Mouse (Mus musculus) hindbrain, embryonic 13.5 days (tissue): Measurements from ENCODE around the gene Tedc1. TPM values are rescaled to one million over a fixed set of nuclear protein-coding genes. Genes with fewer than 3 reads are reported as not detected.

Source experiments
- ATAC-seq: fragments of 200-750 bp; cut with Nextera tagmentation; 2 replicates; pipeline ENCODE4 v1.8.0; 2017; ENCODE audit warnings: moderate TSS enrichment; ENCODE audit not compliant: low FRiP score
- H3K27ac ChIP-seq: fragments of 300-500 bp; sonication (generic); 2 replicates; pipeline ENCODE4 v1.5.1; 2015; ENCODE audit warnings: inconsistent platforms, mild to moderate bottlenecking, moderate library complexity
- H3K27me3 ChIP-seq: fragments of 300-500 bp; sonication (generic); 2 replicates; pipeline ENCODE4 v1.6.1; 2015; ENCODE audit warnings: mild to moderate bottlenecking, inconsistent platforms
- H3K36me3 ChIP-seq: fragments of 300-500 bp; sonication (generic); 2 replicates; pipeline ENCODE4 v1.6.1; 2015; ENCODE audit warnings: mild to moderate bottlenecking, inconsistent platforms
- H3K4me1 ChIP-seq: fragments of 300-500 bp; sonication (generic); replicated peaks from 2 replicates; pipeline ENCODE4 v1.6.1; 2015; ENCODE audit warnings: inconsistent platforms
- H3K4me2 ChIP-seq: fragments of 300-500 bp; sonication (generic); 2 replicates; pipeline ENCODE4 v1.6.1; 2015; ENCODE audit warnings: inconsistent platforms, mild to moderate bottlenecking, moderate library complexity
- H3K4me3 ChIP-seq: fragments of 300-500 bp; sonication (generic); 2 replicates; pipeline ENCODE4 v1.5.1; 2015; ENCODE audit warnings: mild to moderate bottlenecking, inconsistent platforms
- H3K9ac ChIP-seq: fragments of 300-500 bp; sonication (generic); 2 replicates; pipeline ENCODE4 v1.6.1; 2015; ENCODE audit warnings: mild to moderate bottlenecking, inconsistent platforms
- H3K9me3 ChIP-seq: fragments of 300-500 bp; sonication (generic); 2 replicates; pipeline ENCODE4 v1.6.1; 2016; ENCODE audit warnings: inconsistent platforms
- WGBS: fragments of 180-500 bp; shearing (Covaris S2); methylation state at CpG from one replicate; pipeline ENCODE4 v1.1.7; 2015; 5-methylcytosine and 5-hydroxymethylcytosine counted together
- polyA plus RNA-seq: library from polyadenylated mRNA; unstranded; fragments of >200 nt; fragmentation: Nextera tagmentation; extraction: Ambion mirVana; gene quantifications from 2 replicates; pipeline ENCODE4 v1.2.1, GENCODE M21; 2015

Tedc1 gene
- polyA plus RNA-seq, 1 experiment from 2014 or later: 19.9 TPM

GRCm38 (mm10) chr12:113141531-113141973 is 14.7 kb upstream of the Tedc1 start:
- H3K4me3 ChIP-seq: peak overlapping the region; percentile 66
- H3K36me3 ChIP-seq: peaks cover 48% of the 10 kb centered on the region
- H3K9ac ChIP-seq: peak overlapping the region; percentile 82
- no peaks in the 10 kb centered on the region for H3K9me3 ChIP-seq
- peak overlapping the region; percentile 89 for H3K27ac ChIP-seq
- peak overlapping the region; percentile 73 for H3K4me2 ChIP-seq
- WGBS: 25% methylated on average over 8 of the region's 8 CpGs
- peaks cover 66% of the 10 kb centered on the region for H3K4me1 ChIP-seq
- ATAC-seq: no peak
- 0 out of 2 replicates have a peak, but pooled peaks cover 5% of the 10 kb centered on the region for H3K27me3 ChIP-seq

- H3K9me3 ChIP-seq: no peaks in the 10 kb centered on the region
- ATAC-seq: no peak
- peaks cover 73% of the 10 kb centered on the region for H3K4me1 ChIP-seq
- H3K27ac ChIP-seq: peak overlapping the region; percentile 89
- H3K4me3 ChIP-seq: peak overlapping the region; percentile 66
- H3K36me3 ChIP-seq: peaks cover 40% of the 10 kb centered on the region
- H3K27me3 ChIP-seq: 0 out of 2 replicates have a peak, but pooled peaks cover 5% of the 10 kb centered on the region
- 19% methylated on average over 15 of the region's 15 CpGs for WGBS
- peak overlapping the region; percentile 73 for H3K4me2 ChIP-seq
- peak overlapping the region; percentile 82 for H3K9ac ChIP-seq
These were observed 13.9 kb upstream of the Tedc1 start for GRCm38 (mm10) chr12:113142021-113142975.

- H3K9me3 ChIP-seq: no peaks in the 10 kb centered on the region
- peaks cover 82% of the 10 kb centered on the region for H3K4me1 ChIP-seq
- 73% methylated on average over 7 of the region's 7 CpGs for WGBS
- peak overlapping the region; percentile 82 for H3K9ac ChIP-seq
- ATAC-seq: no peak
- H3K27ac ChIP-seq: no peak overlapping the region
- peak overlapping the region; percentile 66 for H3K4me3 ChIP-seq
- peaks cover 31% of the 10 kb centered on the region for H3K36me3 ChIP-seq
- 0 out of 2 replicates have a peak, but pooled peaks cover 5% of the 10 kb centered on the region for H3K27me3 ChIP-seq
- H3K4me2 ChIP-seq: peak overlapping the region; percentile 73
These were observed 13.1 kb upstream of the Tedc1 start for GRCm38 (mm10) chr12:113143164-113143563.

- H3K9ac ChIP-seq: no peak overlapping the region
- no peak overlapping the region for H3K27ac ChIP-seq
- H3K4me2 ChIP-seq: no peak overlapping the region
- H3K27me3 ChIP-seq: peaks cover 11% of the 10 kb centered on the region; the same call in 1 of the 2 replicates
- H3K4me1 ChIP-seq: peaks cover 77% of the 10 kb centered on the region
- no peak for ATAC-seq
- H3K36me3 ChIP-seq: peaks cover 25% of the 10 kb centered on the region
- no peaks in the 10 kb centered on the region for H3K9me3 ChIP-seq
- H3K4me3 ChIP-seq: no peak overlapping the region
- WGBS: 77% methylated on average over 20 of the region's 20 CpGs
These were observed 12.0 kb upstream of the Tedc1 start for GRCm38 (mm10) chr12:113144001-113144756.

- WGBS: 94% methylated on average over 16 of the region's 16 CpGs
- no peak for ATAC-seq
- Histone ChIP-seq H3K36me3 (peaks cover 25% of the 10 kb centered on the region), H3K4me1 (peaks cover 73% of the 10 kb centered on the region), H3K9me3 (no peaks in the 10 kb centered on the region), H3K4me2 (no peak overlapping the region), H3K4me3 (no peak overlapping the region), H3K27ac (no peak overlapping the region), H3K27me3 (peaks cover 12% of the 10 kb centered on the region; the same call in 1 of the 2 replicates), H3K9ac (no peak overlapping the region)
These were observed 11.3 kb upstream of the Tedc1 start for GRCm38 (mm10) chr12:113144886-113145285.

- Histone ChIP-seq H3K27me3 (peaks cover 19% of the 10 kb centered on the region), H3K36me3 (peaks cover 25% of the 10 kb centered on the region), H3K4me1 (peaks cover 70% of the 10 kb centered on the region), H3K4me3 (no peak overlapping the region), H3K4me2 (no peak overlapping the region), H3K27ac (no peak overlapping the region), H3K9me3 (no peaks in the 10 kb centered on the region), H3K9ac (no peak overlapping the region)
- 92% methylated on average over 5 of the region's 5 CpGs for WGBS
- no peak for ATAC-seq
These were observed 10.6 kb upstream of the Tedc1 start for GRCm38 (mm10) chr12:113145591-113145990.

- no peaks in the 10 kb centered on the region for H3K9me3 ChIP-seq
- H3K4me2 ChIP-seq: peak within 1 kb of the TSS; percentile 32
- no peak for ATAC-seq
- H3K27ac ChIP-seq: peak within 1 kb of the TSS; percentile 30; the same call in 1 of the 2 replicates
- H3K9ac ChIP-seq: no peak within 1 kb of the TSS
- peaks cover 25% of the 10 kb centered on the region for H3K36me3 ChIP-seq
- 9% methylated on average over 45 of the region's 45 CpGs for WGBS
- peaks cover 27% of the 10 kb centered on the region for H3K27me3 ChIP-seq
- 0 out of 2 replicates have a peak within 1 kb of the TSS, but pooled peaks have one; percentile 2 for H3K4me3 ChIP-seq
- H3K4me1 ChIP-seq: peaks cover 62% of the 10 kb centered on the region
These were observed 9.8 kb upstream of the Tedc1 start, which contains the start of gene Crip1 for GRCm38 (mm10) chr12:113146112-113147057. Gene Crip1 (plus strand): TSS chr12:113146316.

- Histone ChIP-seq H3K4me2 (no peak overlapping the region), H3K4me1 (peaks cover 61% of the 10 kb centered on the region), H3K9ac (no peak overlapping the region), H3K4me3 (no peak overlapping the region), H3K27me3 (peaks cover 38% of the 10 kb centered on the region), H3K9me3 (no peaks in the 10 kb centered on the region), H3K27ac (peak overlapping the region; percentile 30), H3K36me3 (peaks cover 25% of the 10 kb centered on the region)
- WGBS: 69% methylated on average over 8 of the region's 8 CpGs
- no peak for ATAC-seq
These were observed 8.7 kb upstream of the Tedc1 start for GRCm38 (mm10) chr12:113147481-113147880.

GRCm38 (mm10) chr12:113148381-113149035 is 7.7 kb upstream of the Tedc1 start:
- Histone ChIP-seq H3K9ac (no peak overlapping the region), H3K27ac (no peak overlapping the region), H3K9me3 (no peaks in the 10 kb centered on the region), H3K36me3 (peaks cover 23% of the 10 kb centered on the region), H3K4me3 (no peak overlapping the region), H3K27me3 (peaks cover 48% of the 10 kb centered on the region), H3K4me2 (no peak overlapping the region), H3K4me1 (peaks cover 50% of the 10 kb centered on the region)
- no peak for ATAC-seq
- WGBS: 44% methylated on average over 16 of the region's 16 CpGs

GRCm38 (mm10) chr12:113149341-113149740 is 6.9 kb upstream of the Tedc1 start:
- 62% methylated on average over 4 of the region's 4 CpGs for WGBS
- H3K27me3 ChIP-seq: peaks cover 57% of the 10 kb centered on the region

GRCm38 (mm10) chr12:113149896-113150295 is 6.3 kb upstream of the Tedc1 start:
- Histone ChIP-seq H3K9ac (no peak overlapping the region), H3K4me3 (no peak overlapping the region), H3K27ac (no peak overlapping the region), H3K4me1 (peaks cover 47% of the 10 kb centered on the region), H3K36me3 (peaks cover 9% of the 10 kb centered on the region), H3K9me3 (no peaks in the 10 kb centered on the region), H3K27me3 (peaks cover 58% of the 10 kb centered on the region), H3K4me2 (no peak overlapping the region)
- WGBS: 87% methylated on average over 3 of the region's 3 CpGs
- no peak for ATAC-seq

More at GRCm38 (mm10) chr12:113149341-113149740, 6.9 kb upstream of the Tedc1 start:
- H3K4me2 ChIP-seq: no peak overlapping the region
- peaks cover 47% of the 10 kb centered on the region for H3K4me1 ChIP-seq
- no peaks in the 10 kb centered on the region for H3K9me3 ChIP-seq
- H3K27ac ChIP-seq: no peak overlapping the region
- H3K4me3 ChIP-seq: no peak overlapping the region
- no peak overlapping the region for H3K9ac ChIP-seq
- peaks cover 15% of the 10 kb centered on the region for H3K36me3 ChIP-seq
- ATAC-seq: no peak
